26 mouse cellular contexts compared by ENCODE assay signal in genomic region chr14:56559134-56559533, GRCm38 (mm10).
"Had no signal": no experiment of that assay in that cellular context is flagged by ENCODE, and none has a peak within 500 bp of the region (broad histone marks: within the 10 kb centered on the region; RNA-seq: fewer than 3 reads in every experiment).

No protein-coding gene starts in this region.

- H3K27me3 ChIP-seq: embryonic facial prominence, embryonic 12.5 days; embryonic facial prominence, embryonic 13.5 days; embryonic facial prominence, embryonic 15.5 days; forebrain, embryonic 12.5 days; forebrain, embryonic 13.5 days; forebrain, embryonic 15.5 days had no signal

- DNase-seq: cerebellum, adult 8-10 months; cerebellum, adult 9-10 months; cerebellum, adult 9-11 months; cerebellum, postnatal 10 days; cerebellum, postnatal 14 days; cerebellum, postnatal 25 days; cerebellum, postnatal 36 days; embryo, embryonic 11 days; forebrain, postnatal 0 days; gastrocnemius, adult 2 months; gastrocnemius, postnatal 10 days; gastrocnemius, postnatal 14 days; gastrocnemius, postnatal 25 days; gastrocnemius, postnatal 36 days; heart, adult 11 months; heart, adult 18-20 months; heart, adult 2 months had no signal

- H3K4me3 ChIP-seq: embryonic facial prominence, embryonic 10.5 days; embryonic facial prominence, embryonic 12.5 days; embryonic facial prominence, embryonic 13.5 days; embryonic facial prominence, embryonic 15.5 days; erythroblast, embryonic 14.5 days; forebrain, embryonic 10.5 days; forebrain, embryonic 12.5 days; forebrain, embryonic 13.5 days; forebrain, embryonic 15.5 days; gastrocnemius, adult 2 months; heart, adult 2 months had no signal

- H3K4me2 ChIP-seq: embryonic facial prominence, embryonic 12.5 days; embryonic facial prominence, embryonic 13.5 days; embryonic facial prominence, embryonic 15.5 days; forebrain, embryonic 12.5 days; forebrain, embryonic 13.5 days; forebrain, embryonic 15.5 days had no signal
